Mouse (Mus musculus) lung, postnatal 0 days (tissue): Measurements from ENCODE around the gene Clcc1.

ENCODE experiments used
- CTCF ChIP-seq: IDR thresholded peaks from 2 replicates; pipeline ENCODE4 v1.5.1; 2016; ENCODE audit warnings: antibody characterized with exemption, mild to moderate bottlenecking
- EP300 ChIP-seq: IDR thresholded peaks from 2 replicates; pipeline ENCODE4 v1.6.1; 2016; ENCODE audit warnings: antibody characterized with exemption, mild to moderate bottlenecking, control low read depth

DNA sequence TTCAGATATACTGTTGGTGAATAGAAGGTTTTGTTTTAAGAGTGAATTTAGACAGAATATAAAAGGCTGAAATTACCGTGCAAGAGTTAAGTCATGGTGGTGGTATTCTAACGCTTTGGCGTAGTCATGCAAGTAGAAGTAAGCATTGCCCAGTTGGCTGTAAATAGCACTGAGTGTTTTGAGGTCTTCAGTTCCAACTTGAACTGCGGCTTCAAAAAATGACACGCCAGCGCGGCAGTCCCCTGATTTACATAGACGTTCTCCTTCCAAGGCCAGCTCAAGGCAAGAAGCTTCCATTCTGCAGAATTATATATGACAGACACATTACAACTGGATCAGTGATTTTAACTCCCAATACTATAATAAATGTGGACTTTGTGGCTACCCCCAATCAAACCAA, 49.1 kb downstream of the Clcc1 start:
- TF ChIP-seq EP300 (no peak), CTCF (no peak)
